Mouse (Mus musculus) ES-Bruce4 (cell line): ENCODE measurements around the gene Batf2. TPM values are rescaled to one million over a fixed set of nuclear protein-coding genes. Genes with fewer than 3 reads are reported as not detected.

Experiments
- H3K27ac ChIP-seq: 2 replicates; pipeline ENCODE4 v1.5.1; 2012; ENCODE audit warnings: low read length, inconsistent platforms; ENCODE audit not compliant: insufficient read depth
- H3K27me3 ChIP-seq: 2 replicates; pipeline ENCODE4 v1.6.1; 2012; ENCODE audit warnings: mild to moderate bottlenecking, low read length, inconsistent platforms; ENCODE audit not compliant: control insufficient read depth, poor library complexity, insufficient read depth, severe bottlenecking
- H3K36me3 ChIP-seq: 2 replicates; pipeline ENCODE4 v1.6.1; 2012; ENCODE audit warnings: inconsistent platforms, mild to moderate bottlenecking, low read length, moderate library complexity; ENCODE audit not compliant: control insufficient read depth, poor library complexity, insufficient read depth, severe bottlenecking
- H3K4me1 ChIP-seq: one replicate; pipeline ENCODE4 v1.8.1; 2011; ENCODE audit warnings: low read length; ENCODE audit not compliant: control insufficient read depth, insufficient read depth
- H3K4me3 ChIP-seq: 2 replicates; pipeline ENCODE4 v1.5.1; 2011; ENCODE audit warnings: low read depth, mild to moderate bottlenecking, low read length
- H3K9ac ChIP-seq: 2 replicates; pipeline ENCODE4 v1.6.1; 2012; ENCODE audit warnings: low read depth, mild to moderate bottlenecking, inconsistent platforms; ENCODE audit not compliant: poor library complexity, severe bottlenecking
- H3K9me3 ChIP-seq: replicated peaks from 2 replicates; pipeline ENCODE4 v1.6.1; 2012; ENCODE audit warnings: mild to moderate bottlenecking, low read length, inconsistent platforms; ENCODE audit not compliant: control insufficient read depth, poor library complexity, insufficient read depth, severe bottlenecking
- CTCF ChIP-seq: IDR thresholded peaks from one replicate; pipeline ENCODE4 v1.8.1; 2011; ENCODE audit warnings: low read depth, low read length
- EP300 ChIP-seq: IDR thresholded peaks from 2 replicates; pipeline ENCODE4 v1.6.1; 2011; ENCODE audit warnings: low read depth, low read length; ENCODE audit not compliant: insufficient read depth
- POLR2A ChIP-seq: IDR thresholded peaks from one replicate; pipeline ENCODE4 v1.8.1; 2011; ENCODE audit warnings: low read length; ENCODE audit not compliant: insufficient read depth
- polyA plus RNA-seq: library from polyadenylated mRNA; stranded (reverse); fragments of >200 nt; gene quantifications from 2 replicates; pipeline ENCODE4 v1.2.4, GENCODE M21; 2011; ENCODE audit warnings: low read depth; ENCODE audit not compliant: missing spikeins, insufficient read depth, insufficient read length

The Batf2 gene
- polyA plus RNA-seq, 1 experiment, result not detected

GRCm38 (mm10) chr19:6118677-6119185 lies 22.1 kb upstream of the Batf2 start:
- Histone ChIP-seq H3K27me3 (no peaks in the 10 kb centered on the region), H3K27ac (peak overlapping the region; percentile 72), H3K4me3 (peak overlapping the region; percentile 57), H3K4me1 (peaks cover 2% of the 10 kb centered on the region), H3K9me3 (no peaks in the 10 kb centered on the region), H3K36me3 (peaks cover 14% of the 10 kb centered on the region), H3K9ac (peak overlapping the region; percentile 86; the same call in 1 of the 2 replicates)
- TF ChIP-seq POLR2A (no peak), EP300 (no peak), CTCF (no peak)

GRCm38 (mm10) chr19:6121761-6122160 lies 19.0 kb upstream of the Batf2 start:
- Histone ChIP-seq H3K36me3 (no peaks in the 10 kb centered on the region), H3K4me1 (peaks cover 2% of the 10 kb centered on the region), H3K27me3 (no peaks in the 10 kb centered on the region), H3K4me3 (peak overlapping the region; percentile 19), H3K9me3 (no peaks in the 10 kb centered on the region), H3K27ac (no peak overlapping the region), H3K9ac (no peak overlapping the region)
- no peak for TF ChIP-seq EP300
- TF ChIP-seq POLR2A, result no peak
- TF ChIP-seq CTCF, result no peak

- H3K9me3 ChIP-seq, result no peaks in the 10 kb centered on the region
- H3K4me3 ChIP-seq, result no peak overlapping the region
- H3K27ac ChIP-seq, result no peak overlapping the region
- H3K9ac ChIP-seq, result no peak overlapping the region
- H3K36me3 ChIP-seq, result no peaks in the 10 kb centered on the region
- H3K4me1 ChIP-seq, result peaks cover 2% of the 10 kb centered on the region
- no peaks in the 10 kb centered on the region for H3K27me3 ChIP-seq
- TF ChIP-seq POLR2A, result no peak
- no peak for TF ChIP-seq EP300
- no peak for TF ChIP-seq CTCF
Observed at GRCm38 (mm10) chr19:6123330-6123729, 17.5 kb upstream of the Batf2 start.

- Histone ChIP-seq H3K9me3 (no peaks in the 10 kb centered on the region), H3K27me3 (no peaks in the 10 kb centered on the region), H3K27ac (no peak overlapping the region), H3K4me1 (peaks cover 2% of the 10 kb centered on the region), H3K36me3 (no peaks in the 10 kb centered on the region), H3K9ac (no peak overlapping the region), H3K4me3 (no peak overlapping the region)
- TF ChIP-seq POLR2A (no peak), EP300 (no peak), CTCF (no peak)
Observed at GRCm38 (mm10) chr19:6124898-6125297, 15.9 kb upstream of the Batf2 start.

- Histone ChIP-seq H3K36me3 (no peaks in the 10 kb centered on the region), H3K27me3 (no peaks in the 10 kb centered on the region), H3K4me1 (no peaks in the 10 kb centered on the region), H3K27ac (no peak overlapping the region), H3K4me3 (no peak overlapping the region), H3K9ac (no peak overlapping the region), H3K9me3 (no peaks in the 10 kb centered on the region)
- TF ChIP-seq POLR2A (no peak), CTCF (peak; percentile 3), EP300 (no peak)
Observed at GRCm38 (mm10) chr19:6126289-6126688, 14.5 kb upstream of the Batf2 start.

- Histone ChIP-seq H3K4me3 (peak overlapping the region; percentile 67), H3K36me3 (no peaks in the 10 kb centered on the region), H3K4me1 (no peaks in the 10 kb centered on the region), H3K9me3 (no peaks in the 10 kb centered on the region), H3K27me3 (no peaks in the 10 kb centered on the region), H3K9ac (peak overlapping the region; percentile 41), H3K27ac (peak overlapping the region; percentile 22; the same call in 1 of the 2 replicates)
- TF ChIP-seq CTCF (no peak), POLR2A (no peak), EP300 (no peak)
Observed at GRCm38 (mm10) chr19:6126789-6127580, 13.8 kb upstream of the Batf2 start.
